Mouse (Mus musculus) CH12.LX (cell line): Measurements from ENCODE around the gene Camkk1. TPM values are rescaled to one million over a fixed set of nuclear protein-coding genes. Genes with fewer than 3 reads are reported as not detected.

ENCODE experiments used
- DNase-seq: peaks from one replicate; pipeline ENCODE4 v3.0.0-alpha.2; 2013; ENCODE audit errors: extremely low read depth
- H3K27ac ChIP-seq: 2 replicates; pipeline ENCODE4 v1.5.1; 2012; ENCODE audit warnings: low read depth, mild to moderate bottlenecking, control low read depth, moderate library complexity; ENCODE audit not compliant: insufficient read depth
- H3K27me3 ChIP-seq: replicated peaks from 2 replicates; pipeline ENCODE3; 2012; ENCODE audit warnings: inconsistent platforms
- H3K36me3 ChIP-seq, 2 experiments: replicated peaks in 1 of 2; 2 replicates each; pipeline versions ENCODE3 to v1.6.1; 2012; ENCODE audit warnings: inconsistent platforms in 1 of 2, low read length in 1 of 2, mild to moderate bottlenecking in 1 of 2, mixed read lengths in 1 of 2, moderate library complexity in 1 of 2; ENCODE audit not compliant: control insufficient read depth in 1 of 2, insufficient read depth in 1 of 2
- H3K4me1 ChIP-seq, 2 experiments: 2 replicates each; pipeline ENCODE4 v1.6.1; 2012; ENCODE audit warnings: inconsistent platforms in 1 of 2, moderate library complexity in 1 of 2; ENCODE audit not compliant: insufficient read depth in 2 of 2, control insufficient read depth in 1 of 2
- H3K4me2 ChIP-seq: 2 replicates; pipeline ENCODE4 v1.6.1; 2012; ENCODE audit warnings: low read depth, mild to moderate bottlenecking, control low read depth; ENCODE audit not compliant: poor library complexity, insufficient read depth, severe bottlenecking
- H3K4me3 ChIP-seq, 3 experiments: fragments of 150-350 bp in 1 of 3; sonication (generic) in 1 of 3; replicated peaks in 1 of 3; 2 replicates each; pipeline versions ENCODE3 to v1.5.1; 2011 to 2012; ENCODE audit warnings: low read depth in 2 of 3, low read length in 2 of 3, mild to moderate bottlenecking in 2 of 3, moderate library complexity in 2 of 3, control low read depth in 1 of 3, improper control_type of control experiment in 1 of 3, inconsistent platforms in 1 of 3, mixed read lengths in 1 of 3; ENCODE audit not compliant: poor library complexity in 1 of 3
- H3K79me2 ChIP-seq: replicated peaks from 2 replicates; pipeline ENCODE4 v1.6.1; 2012; ENCODE audit warnings: mild to moderate bottlenecking, moderate library complexity; ENCODE audit not compliant: control insufficient read depth, poor library complexity, insufficient read depth, severe bottlenecking; ENCODE audit errors: extremely low read depth
- H3K9ac ChIP-seq: 2 replicates; pipeline ENCODE4 v1.6.1; 2012; ENCODE audit warnings: low read depth, mild to moderate bottlenecking, control low read depth, moderate library complexity; ENCODE audit not compliant: insufficient read depth
- H3K9me3 ChIP-seq: replicated peaks from 2 replicates; pipeline ENCODE3; 2012; ENCODE audit warnings: low read length, inconsistent platforms, mixed read lengths
- BHLHE40 ChIP-seq: IDR thresholded peaks from 2 replicates; pipeline ENCODE4 v1.6.1; 2011; ENCODE audit warnings: mild to moderate bottlenecking, low read depth, low read length, improper control_type of control experiment
- CTCF ChIP-seq, 2 experiments: IDR thresholded peaks in 1 of 2; conservative IDR thresholded peaks in 1 of 2; 2 replicates each; pipeline ENCODE4 v1.5.1; 2011 to 2012; ENCODE audit warnings: low read depth in 2 of 2, low read length in 2 of 2, improper control_type of control experiment in 1 of 2, inconsistent platforms in 1 of 2, mild to moderate bottlenecking in 1 of 2, moderate library complexity in 1 of 2
- E2F4 ChIP-seq: IDR thresholded peaks from 2 replicates; pipeline ENCODE4 v1.6.1; 2011; ENCODE audit warnings: low read depth, low read length, improper control_type of control experiment; ENCODE audit not compliant: insufficient replicate concordance
- ELF1 ChIP-seq: IDR thresholded peaks from 2 replicates; pipeline ENCODE4 v1.6.1; 2014; ENCODE audit warnings: low read depth, mild to moderate bottlenecking, inconsistent platforms, low read length, improper control_type of control experiment
- GABPA ChIP-seq: IDR thresholded peaks from 2 replicates; pipeline ENCODE4 v1.6.1; 2012; ENCODE audit warnings: low read depth, low read length, improper control_type of control experiment, inconsistent platforms; ENCODE audit not compliant: insufficient replicate concordance
- HCFC1 ChIP-seq: IDR thresholded peaks from 2 replicates; pipeline ENCODE4 v1.6.1; 2012; ENCODE audit warnings: low read depth, mild to moderate bottlenecking, inconsistent platforms, low read length, improper control_type of control experiment
- JUN ChIP-seq: IDR thresholded peaks from 2 replicates; pipeline ENCODE4 v1.6.1; 2011; ENCODE audit warnings: low read depth, mild to moderate bottlenecking, low read length, improper control_type of control experiment, moderate library complexity; ENCODE audit not compliant: insufficient read depth
- KAT2A ChIP-seq: IDR thresholded peaks from 2 replicates; pipeline ENCODE4 v1.6.1; 2012; ENCODE audit warnings: low read length, improper control_type of control experiment, inconsistent platforms; ENCODE audit not compliant: insufficient replicate concordance
- MAX ChIP-seq: IDR thresholded peaks from 2 replicates; pipeline ENCODE4 v1.6.1; 2011; ENCODE audit warnings: low read length, improper control_type of control experiment
- MEF2A ChIP-seq: IDR thresholded peaks from 2 replicates; pipeline ENCODE4 v1.6.1; 2014; ENCODE audit warnings: low read depth, mild to moderate bottlenecking, inconsistent platforms, low read length, improper control_type of control experiment, borderline replicate concordance
- MXI1 ChIP-seq: IDR thresholded peaks from 2 replicates; pipeline ENCODE4 v1.6.1; 2011; ENCODE audit warnings: mild to moderate bottlenecking, low read depth, low read length, improper control_type of control experiment
- MYC ChIP-seq: IDR thresholded peaks from 2 replicates; pipeline ENCODE4 v1.6.1; 2011; ENCODE audit warnings: low read depth, mild to moderate bottlenecking, improper control_type of control experiment, low read length
- NELFE ChIP-seq: IDR thresholded peaks from 2 replicates; pipeline ENCODE4 v1.6.1; 2011; ENCODE audit warnings: low read depth, low read length, improper control_type of control experiment
- NRF1 ChIP-seq: IDR thresholded peaks from 2 replicates; pipeline ENCODE4 v1.6.1; 2014; ENCODE audit warnings: low read depth, mild to moderate bottlenecking, inconsistent platforms, low read length, improper control_type of control experiment, moderate library complexity
- POLR2A ChIP-seq: IDR thresholded peaks from 2 replicates; pipeline ENCODE4 v1.6.1; 2011; ENCODE audit warnings: low read depth, mild to moderate bottlenecking, improper control_type of control experiment, low read length
- RAD21 ChIP-seq: IDR thresholded peaks from 2 replicates; pipeline ENCODE4 v1.6.1; 2011; ENCODE audit warnings: low read depth, mild to moderate bottlenecking, low read length, improper control_type of control experiment, moderate library complexity
- SIN3A ChIP-seq: IDR thresholded peaks from 2 replicates; pipeline ENCODE4 v1.6.1; 2012; ENCODE audit warnings: low read length, improper control_type of control experiment, inconsistent platforms
- SMC3 ChIP-seq: IDR thresholded peaks from 2 replicates; pipeline ENCODE4 v1.6.1; 2011; ENCODE audit warnings: low read depth, low read length, improper control_type of control experiment
- TBP ChIP-seq: conservative IDR thresholded peaks from 2 replicates; pipeline ENCODE4 v1.6.1; 2011; ENCODE audit warnings: low read depth, low read length, improper control_type of control experiment
- USF1 ChIP-seq: IDR thresholded peaks from 2 replicates; pipeline ENCODE4 v1.6.1; 2014; ENCODE audit warnings: low read depth, mild to moderate bottlenecking, inconsistent platforms, low read length, improper control_type of control experiment
- USF2 ChIP-seq: conservative IDR thresholded peaks from 2 replicates; pipeline ENCODE4 v1.6.1; 2011; ENCODE audit warnings: low read depth, low read length, improper control_type of control experiment
- ZC3H11A ChIP-seq: IDR thresholded peaks from 2 replicates; pipeline ENCODE4 v1.6.1; 2012; ENCODE audit warnings: low read depth, mild to moderate bottlenecking, inconsistent platforms, low read length, improper control_type of control experiment
- ZKSCAN1 ChIP-seq: IDR thresholded peaks from 2 replicates; pipeline ENCODE4 v1.6.1; 2012; ENCODE audit warnings: low read depth, inconsistent platforms, low read length, improper control_type of control experiment, borderline replicate concordance
- ZMIZ1 ChIP-seq: IDR thresholded peaks from 2 replicates; pipeline ENCODE4 v1.6.1; 2012; ENCODE audit warnings: low read depth, mild to moderate bottlenecking, inconsistent platforms, low read length, improper control_type of control experiment
- dilution Hi-C: fragments of 300-500 bp; cut with MboI; formaldehyde crosslinking; loops from 2 replicates; pipeline ENCODE4 v1.14.3; 2020; ENCODE audit warnings: low sequenced_read_pairs; ENCODE audit not compliant: extremely low pct_unique_long_range_greater_than_20kb, extremely low pct_ligation_motif_present
- in situ Hi-C: fragments of 300-500 bp; cut with MboI; formaldehyde crosslinking; loops from 3 replicates; pipeline ENCODE4 v1.14.3; 2019; ENCODE audit warnings: low sequenced_read_pairs, low pct_ligation_motif_present, low pct_unique_long_range_greater_than_20kb, mixed read lengths
- polyA plus RNA-seq: library from polyadenylated mRNA; unstranded; fragments of >175 nt; gene quantifications from 2 replicates; pipeline ENCODE4 v1.2.1, GENCODE M21; 2012; ENCODE audit warnings: low read depth; ENCODE audit not compliant: insufficient read length
- total RNA-seq, 2 experiments: library from RNA; depleted of rRNA; stranded (reverse); fragments of 300-350 nt in 1 of 2; fragments of >200 nt in 1 of 2; gene quantifications; 2 replicates each; pipeline ENCODE4 v1.2.3; 2012 to 2014

Camkk1 gene
- total and polyA plus RNA-seq, 3 experiments, result 5.0 to 9.1 (median 5.1) TPM

DNA sequence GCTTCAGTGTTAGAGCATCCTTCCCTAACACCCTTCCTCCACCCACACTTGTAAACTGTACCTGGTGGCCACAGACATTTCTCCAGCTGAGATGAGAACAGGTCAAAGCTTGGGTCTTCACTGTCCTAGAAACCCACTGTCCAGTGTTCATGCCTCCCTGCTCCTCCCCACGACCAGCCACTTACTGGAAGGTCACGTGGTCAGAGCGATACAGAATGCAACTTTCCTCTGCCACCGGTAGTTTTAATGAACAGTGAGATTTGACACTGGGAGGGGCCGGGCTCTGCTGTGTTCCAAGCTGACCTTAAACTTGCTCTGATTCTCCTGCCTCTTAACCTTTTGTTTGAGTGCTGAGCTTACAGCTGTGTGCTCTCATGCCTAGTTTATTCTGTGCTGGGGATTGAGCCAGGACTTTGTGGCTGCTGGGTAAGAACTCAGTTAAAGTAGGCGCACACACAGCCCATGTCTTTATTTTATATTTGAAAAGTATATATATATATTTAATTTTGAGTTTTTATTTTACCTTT, 25.5 kb downstream of the Camkk1 start:
- in situ Hi-C loops, result no loop called here
- DNase-seq, result no peak
- dilution Hi-C loops, result no loop called here
- no peak overlapping the region for H3K9ac ChIP-seq
- H3K4me1 ChIP-seq, result peaks cover 11 to 33% of the 10 kb centered on the region in 2 experiments
- H3K36me3 ChIP-seq, result peaks cover 7 to 18% of the 10 kb centered on the region in 2 experiments
- no peaks in the 10 kb centered on the region for H3K9me3 ChIP-seq
- H3K27ac ChIP-seq, result no peak overlapping the region
- no peak overlapping the region for H3K4me3 ChIP-seq
- H3K4me2 ChIP-seq, result no peak overlapping the region
- H3K27me3 ChIP-seq, result no peaks in the 10 kb centered on the region
- peaks cover 11% of the 10 kb centered on the region for H3K79me2 ChIP-seq
- TF ChIP-seq KAT2A (no peak), POLR2A (no peak), USF1 (peak; percentile 30; the same call in 1 of the 2 replicates), HCFC1 (no peak), USF2 (peak; percentile 24)

DNA sequence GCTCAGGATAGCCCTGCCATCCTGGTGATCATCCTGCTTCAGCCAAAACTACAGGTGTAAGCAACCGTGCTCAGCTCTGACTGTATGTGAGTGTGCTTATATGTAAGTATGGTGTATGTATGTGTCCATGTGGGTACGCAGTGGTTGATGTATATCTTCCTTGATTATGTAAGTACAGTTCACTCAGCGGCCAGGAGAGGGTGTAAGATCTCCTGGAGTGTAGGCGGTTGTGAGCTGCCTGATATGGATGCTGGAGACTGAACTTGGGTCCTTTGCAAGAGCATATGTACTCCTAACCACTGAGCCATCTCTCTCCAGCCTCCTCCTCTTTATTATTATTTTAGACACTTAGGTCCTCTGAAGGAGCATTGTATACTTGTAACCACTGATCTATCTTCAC, 26.0 kb downstream of the Camkk1 start:
- dilution Hi-C loops (no loop called here), in situ Hi-C loops (loop anchor here (5.0 kb wide), 1 partner anchor 32 kb away; no protein-coding TSS in a partner anchor)
- no peak for TF ChIP-seq KAT2A
- no peak for TF ChIP-seq JUN
- TF ChIP-seq SMC3, result peak; percentile 22; the same call in 1 of the 2 replicates
- TF ChIP-seq TBP, result no peak
- peak in 1 of 2 experiments; percentile 49; a peak in 2 of 4 replicates for TF ChIP-seq CTCF (conservative IDR thresholded peaks at IDR 0.05 in 1 of 2, IDR thresholded peaks at IDR 0.05 in 1 of 2; ENCODE audit: low read depth in 2 of 2, low read length in 2 of 2)
- TF ChIP-seq MAX, result no peak
- no peak for TF ChIP-seq SIN3A
- TF ChIP-seq POLR2A, result no peak
- no peak for TF ChIP-seq ZC3H11A
- no peak; the same call in 1 of the 2 replicates for TF ChIP-seq RAD21
- H3K4me3 ChIP-seq, result no peak overlapping the region
- peaks cover 14% of the 10 kb centered on the region for H3K79me2 ChIP-seq
- H3K27me3 ChIP-seq, result no peaks in the 10 kb centered on the region
- no peak for DNase-seq
- H3K27ac ChIP-seq, result no peak overlapping the region
- peaks cover 7 to 20% of the 10 kb centered on the region in 2 experiments for H3K36me3 ChIP-seq
- H3K9me3 ChIP-seq, result no peaks in the 10 kb centered on the region
- H3K4me1 ChIP-seq, result peaks cover 11 to 37% of the 10 kb centered on the region in 2 experiments
- no peak overlapping the region for H3K9ac ChIP-seq
- no peak overlapping the region for H3K4me2 ChIP-seq

DNA sequence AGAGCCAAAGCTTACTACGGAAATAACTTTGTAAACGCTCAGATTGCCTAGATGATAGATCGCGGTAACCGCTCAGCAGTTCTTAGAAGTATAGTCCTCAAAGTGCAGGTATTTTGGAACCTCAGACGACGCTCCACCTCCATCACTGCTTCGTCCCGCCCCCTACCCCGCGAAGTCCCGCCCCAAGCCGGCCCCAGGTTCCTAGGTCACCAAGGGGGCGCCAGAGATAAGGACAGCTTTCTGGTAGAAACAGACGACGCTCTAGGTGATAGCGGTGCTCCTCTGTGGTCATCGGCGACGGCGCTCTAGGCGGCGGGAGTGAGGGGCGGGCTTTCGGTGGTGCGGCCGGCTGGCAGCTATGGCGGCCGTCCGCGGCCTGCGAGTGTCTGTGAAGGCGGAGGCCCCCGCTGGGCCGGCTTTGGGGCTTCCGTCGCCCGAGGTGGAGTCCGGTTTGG, 28.8 kb downstream of the Camkk1 start, which contains the start of gene Ncbp3:
Gene Ncbp3 (plus strand): TSS at position 242 of the 455 bp plus-strand sequence.
- Histone ChIP-seq H3K27me3 (no peaks in the 10 kb centered on the region), H3K36me3 (peaks cover 9 to 23% of the 10 kb centered on the region in 2 experiments), H3K4me1 (peaks cover 11 to 43% of the 10 kb centered on the region in 2 experiments), H3K4me3 (peak within 1 kb of the TSS; percentile 65 to 86 (median 84)), H3K9ac (peak within 1 kb of the TSS; percentile 97), H3K9me3 (no peaks in the 10 kb centered on the region), H3K4me2 (peak within 1 kb of the TSS; percentile 75), H3K79me2 (peaks cover 22% of the 10 kb centered on the region), H3K27ac (peak within 1 kb of the TSS; percentile 26; the same call in 1 of the 2 replicates)
- dilution Hi-C loops, result no loop called here
- DNase-seq, result peak; percentile 99
- in situ Hi-C loops, result loop anchor here (5.0 kb wide), 1 partner anchor 35 kb away; no protein-coding TSS in a partner anchor
- peak; percentile 90 for TF ChIP-seq MEF2A
- TF ChIP-seq MAX, result peak; percentile 66; the same call in 1 of the 2 replicates
- TF ChIP-seq ZMIZ1, result no peak
- peak; percentile 85 for TF ChIP-seq TBP
- no peak for TF ChIP-seq BHLHE40
- peak; percentile 82; the same call in 1 of the 2 replicates for TF ChIP-seq E2F4
- TF ChIP-seq POLR2A, result peak; percentile 96
- no peak for TF ChIP-seq SMC3
- TF ChIP-seq ZKSCAN1, result no peak
- TF ChIP-seq NRF1, result peak; percentile 53; the same call in 1 of the 2 replicates
- TF ChIP-seq ELF1, result peak; percentile 85; the same call in 1 of the 2 replicates
- no peak for TF ChIP-seq MYC
- peak; percentile 83; the same call in 1 of the 2 replicates for TF ChIP-seq MXI1
- TF ChIP-seq HCFC1, result peak; percentile 96
- TF ChIP-seq NELFE, result peak; percentile 88
- TF ChIP-seq GABPA, result peak; percentile 99
